Mouse (Mus musculus) E14TG2a.4 (cell line): ENCODE results near the gene Ndufs1.
A peak's percentile ranks its signal among the peaks of the same experiment; 100 is the strongest.

Experiments used
- CTCF ChIP-seq: conservative IDR thresholded peaks from 2 replicates; pipeline ENCODE4 v1.5.1; 2014; ENCODE audit warnings: low read length
- POU5F1 ChIP-seq: IDR thresholded peaks from 2 replicates; pipeline ENCODE4 v1.6.1; 2014; ENCODE audit warnings: low read length, borderline replicate concordance

GRCm38 (mm10) chr1:63219277-63219676 lies 42.6 kb upstream of the Ndufs1 start:
- TF ChIP-seq CTCF (peak; percentile 33), POU5F1 (no peak)
